Mouse (Mus musculus) heart, adult 11 months (tissue): ENCODE results near the gene Snx11.
"Not testable (repeated sequence)": the region's sequence is repeated elsewhere in the genome, so short reads cannot be mapped to it uniquely, and the experiment has no call there.

Source experiments
- DNase-seq: peaks from one replicate; pipeline ENCODE4 v3.0.0; 2022

Snx11 gene

GRCm38 (mm10) chr11:96795491-96795890 is 18.1 kb upstream of the Snx11 start:
- peak; percentile 84 for DNase-seq

- DNase-seq = peak; percentile 70
These were observed 13.3 kb upstream of the Snx11 start for GRCm38 (mm10) chr11:96790681-96791080.

- DNase-seq = peak; percentile 73
These were observed 12.6 kb upstream of the Snx11 start for GRCm38 (mm10) chr11:96789990-96790389.

GRCm38 (mm10) chr11:96788871-96789795 is 11.8 kb upstream of the Snx11 start, which contains the start of gene Cbx1:
Gene Cbx1, plus strand, starts transcription at chr11:96789127.
- peak; percentile 99 for DNase-seq

- peak; percentile 82 for DNase-seq
These were observed 9.5 kb upstream of the Snx11 start for GRCm38 (mm10) chr11:96786731-96787450.

GRCm38 (mm10) chr11:96784847-96785246 is 7.5 kb upstream of the Snx11 start:
- peak; percentile 90 for DNase-seq

GRCm38 (mm10) chr11:96781425-96781824 is 4.1 kb upstream of the Snx11 start:
- peak; percentile 81 for DNase-seq

- DNase-seq = peak; percentile 30
These were observed 2.9 kb upstream of the Snx11 start for GRCm38 (mm10) chr11:96780306-96780705.

GRCm38 (mm10) chr11:96778061-96778627 is 785 bp upstream of the Snx11 start:
- not testable (repeated sequence) for DNase-seq

GRCm38 (mm10) chr11:96776068-96776467 is 1.3 kb downstream of the Snx11 start:
- no peak for DNase-seq

- DNase-seq = no peak
These were observed 1.7 kb downstream of the Snx11 start for GRCm38 (mm10) chr11:96775665-96776064.

GRCm38 (mm10) chr11:96775063-96775462 is 2.3 kb downstream of the Snx11 start:
- peak; percentile 94 for DNase-seq

- DNase-seq = no peak
These were observed 2.8 kb downstream of the Snx11 start for GRCm38 (mm10) chr11:96774536-96774935.

GRCm38 (mm10) chr11:96772413-96772812 is 4.9 kb downstream of the Snx11 start:
- no peak for DNase-seq

GRCm38 (mm10) chr11:96771274-96771975 is 5.9 kb downstream of the Snx11 start:
- DNase-seq = no peak

GRCm38 (mm10) chr11:96768240-96768639 is 9.1 kb downstream of the Snx11 start:
- DNase-seq = no peak

GRCm38 (mm10) chr11:96767096-96767495 is 10.3 kb downstream of the Snx11 start:
- peak; percentile 83 for DNase-seq

- DNase-seq = no peak
These were observed 10.8 kb downstream of the Snx11 start for GRCm38 (mm10) chr11:96766555-96766954.

- DNase-seq = peak; percentile 98
These were observed 11.7 kb downstream of the Snx11 start for GRCm38 (mm10) chr11:96765645-96766044.

- DNase-seq = peak; percentile 83
These were observed 12.6 kb downstream of the Snx11 start for GRCm38 (mm10) chr11:96764511-96765350.

GRCm38 (mm10) chr11:96762742-96763470 is 14.5 kb downstream of the Snx11 start:
- peak; percentile 95 for DNase-seq
